Mouse (Mus musculus) midbrain, postnatal 0 days (tissue): ENCODE data around the gene Psma6. TPM values are rescaled to one million over a fixed set of nuclear protein-coding genes. Genes with fewer than 3 reads are reported as not detected.
"Not testable (repeated sequence)": the region's sequence is repeated elsewhere in the genome, so short reads cannot be mapped to it uniquely, and the experiment has no call there.

ENCODE experiments used
- ATAC-seq: fragments of 200-750 bp; cut with Nextera tagmentation; 2 replicates; pipeline ENCODE4 v1.8.0; 2017; ENCODE audit warnings: moderate number of reproducible peaks, mild to moderate bottlenecking, moderate TSS enrichment, moderate library complexity; ENCODE audit not compliant: low FRiP score
- DNase-seq: peaks from one replicate; pipeline ENCODE4 v3.0.0-alpha.2; 2015; ENCODE audit warnings: low spot score
- H3K27ac ChIP-seq: fragments of 300-500 bp; sonication (generic); 2 replicates; pipeline ENCODE4 v1.5.1; 2014; ENCODE audit warnings: low read depth, mild to moderate bottlenecking, low read length, mixed read lengths
- H3K27me3 ChIP-seq: fragments of 300-500 bp; sonication (generic); 2 replicates; pipeline ENCODE4 v1.6.1; 2014; ENCODE audit warnings: low read length, control low read depth, mixed read lengths; ENCODE audit not compliant: insufficient read depth
- H3K36me3 ChIP-seq: fragments of 300-500 bp; sonication (generic); 2 replicates; pipeline ENCODE4 v1.6.1; 2014; ENCODE audit warnings: low read length, control low read depth, mixed read lengths; ENCODE audit not compliant: insufficient read depth
- H3K4me1 ChIP-seq: fragments of 300-500 bp; sonication (generic); 2 replicates; pipeline ENCODE4 v1.6.1; 2014; ENCODE audit warnings: mild to moderate bottlenecking, control low read depth, antibody characterized with exemption, low read length, mixed read lengths; ENCODE audit not compliant: insufficient read depth
- H3K4me2 ChIP-seq: fragments of 300-500 bp; sonication (generic); 2 replicates; pipeline ENCODE4 v1.6.1; 2014; ENCODE audit warnings: low read depth, mild to moderate bottlenecking, low read length, mixed read lengths; ENCODE audit not compliant: poor library complexity, severe bottlenecking
- H3K4me3 ChIP-seq: fragments of 300-500 bp; sonication (generic); 2 replicates; pipeline ENCODE4 v1.5.1; 2014; ENCODE audit warnings: low read depth, mild to moderate bottlenecking, low read length, moderate library complexity
- H3K9ac ChIP-seq: fragments of 300-500 bp; sonication (generic); replicated peaks from 2 replicates; pipeline ENCODE4 v1.6.1; 2014; ENCODE audit warnings: mild to moderate bottlenecking, low read length, moderate library complexity, mixed read lengths; ENCODE audit not compliant: poor library complexity, severe bottlenecking
- H3K9me3 ChIP-seq: fragments of 300-500 bp; sonication (generic); 2 replicates; pipeline ENCODE4 v1.6.1; 2016; ENCODE audit warnings: low read length, control low read depth
- CTCF ChIP-seq: IDR thresholded peaks from 2 replicates; pipeline ENCODE4 v1.5.1; 2016; ENCODE audit warnings: antibody characterized with exemption, mild to moderate bottlenecking
- WGBS: fragments of 180-500 bp; shearing (Covaris S2); extraction: QIAGEN DNeasy Blood & Tissue Kit; methylation state at CpG from one replicate; pipeline ENCODE4 v1.1.7; 2014; 5-methylcytosine and 5-hydroxymethylcytosine counted together
- polyA plus RNA-seq: library from polyadenylated mRNA; unstranded; fragments of >200 nt; fragmentation: Nextera tagmentation; extraction: Ambion mirVana; gene quantifications from 2 replicates; pipeline ENCODE4 v1.2.1, GENCODE M21; 2015
- total RNA-seq: library from RNA; depleted of rRNA; stranded (reverse); fragments of >200 nt; gene quantifications from 2 replicates; pipeline ENCODE4 v1.2.3, GENCODE M21; 2014

Gene Psma6
- total and polyA plus RNA-seq, 2 experiments from 2014 or later: 91.1 to 422 TPM

DNA sequence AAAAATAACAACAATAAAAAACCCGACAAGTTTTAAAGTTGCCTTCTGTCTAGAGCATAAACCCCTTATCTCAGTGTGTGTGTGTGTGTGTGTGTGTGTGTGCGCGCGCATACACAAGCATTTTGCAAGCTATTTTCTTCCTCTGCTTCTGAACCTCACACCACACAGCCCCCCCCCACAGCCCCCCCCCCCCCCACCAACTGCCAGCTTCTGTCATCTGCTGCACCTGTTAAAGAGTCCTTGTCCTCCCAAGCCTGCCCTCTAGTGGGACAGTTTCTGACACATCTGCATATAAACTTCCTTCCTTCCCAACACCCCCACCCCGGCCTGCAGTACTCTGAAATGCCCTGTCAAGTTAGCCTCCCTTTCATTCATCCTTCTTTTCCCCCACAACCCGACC lies 4.5 kb downstream of the Psma6 start:
- H3K4me3 ChIP-seq: no peak overlapping the region
- H3K9ac ChIP-seq: no peak overlapping the region
- H3K27ac ChIP-seq: no peak overlapping the region
- H3K4me1 ChIP-seq: no peaks in the 10 kb centered on the region
- no peaks in the 10 kb centered on the region for H3K27me3 ChIP-seq
- no peaks in the 10 kb centered on the region for H3K9me3 ChIP-seq
- DNase-seq: peak; percentile 62
- 63% methylated on average over 6 of the region's 6 CpGs for WGBS
- peak; percentile 61 for TF ChIP-seq CTCF
- H3K36me3 ChIP-seq: no peaks in the 10 kb centered on the region
- no peak overlapping the region for H3K4me2 ChIP-seq
- peak; percentile 27; the same call in 1 of the 2 replicates for ATAC-seq

DNA sequence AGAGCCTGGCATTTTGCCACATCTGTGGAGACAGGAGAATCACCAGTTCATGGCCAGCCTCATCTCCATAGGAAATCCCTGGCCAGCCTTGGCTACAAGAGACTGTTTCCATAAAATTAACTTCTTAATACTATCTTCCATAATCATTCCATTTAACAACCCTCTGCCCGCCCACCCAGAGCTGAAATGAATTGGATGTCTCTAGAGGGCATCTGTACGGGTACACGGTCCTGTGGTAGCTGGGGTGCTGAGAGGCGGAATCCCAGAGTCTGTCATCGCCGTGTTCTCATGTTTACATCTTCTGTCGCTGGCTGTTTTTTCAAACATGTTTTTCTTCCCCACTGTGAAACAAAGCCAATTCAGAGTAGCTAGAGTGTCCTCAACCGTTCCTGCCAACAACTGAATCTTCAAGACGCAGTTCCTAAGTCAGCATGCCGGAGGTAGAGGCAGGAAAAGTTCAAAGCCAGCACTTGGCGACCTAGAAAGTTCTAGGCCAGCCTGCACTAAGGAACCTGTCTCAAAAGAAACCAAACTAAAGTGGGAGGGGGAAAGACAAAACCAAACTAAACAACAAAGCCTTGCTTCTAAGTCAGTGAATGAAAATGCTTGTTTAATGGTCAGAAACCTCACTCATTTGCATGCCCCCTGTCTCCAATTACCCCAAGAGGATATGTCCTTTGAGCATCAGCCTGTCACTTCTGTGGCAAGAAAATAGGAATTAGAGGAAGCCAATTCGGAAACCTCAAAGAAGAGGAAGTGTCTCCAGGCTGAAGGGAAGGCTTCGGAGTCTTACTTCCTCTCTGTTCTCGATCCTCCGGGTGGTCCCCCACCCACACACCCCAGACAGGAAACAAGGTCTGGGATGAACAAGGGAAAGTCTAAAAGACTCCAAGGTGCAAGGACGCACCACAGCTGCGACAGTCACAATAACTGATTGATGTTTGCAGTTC lies 5.4 kb downstream of the Psma6 start:
- H3K27ac ChIP-seq: no peak overlapping the region
- WGBS: 82% methylated on average over 17 of the region's 17 CpGs
- H3K4me2 ChIP-seq: no peak overlapping the region
- no peaks in the 10 kb centered on the region for H3K27me3 ChIP-seq
- no peaks in the 10 kb centered on the region for H3K36me3 ChIP-seq
- TF ChIP-seq CTCF: no peak
- DNase-seq (no peak), ATAC-seq (no peak)
- no peak overlapping the region for H3K4me3 ChIP-seq
- H3K4me1 ChIP-seq: no peaks in the 10 kb centered on the region
- no peaks in the 10 kb centered on the region for H3K9me3 ChIP-seq
- no peak overlapping the region for H3K9ac ChIP-seq

DNA sequence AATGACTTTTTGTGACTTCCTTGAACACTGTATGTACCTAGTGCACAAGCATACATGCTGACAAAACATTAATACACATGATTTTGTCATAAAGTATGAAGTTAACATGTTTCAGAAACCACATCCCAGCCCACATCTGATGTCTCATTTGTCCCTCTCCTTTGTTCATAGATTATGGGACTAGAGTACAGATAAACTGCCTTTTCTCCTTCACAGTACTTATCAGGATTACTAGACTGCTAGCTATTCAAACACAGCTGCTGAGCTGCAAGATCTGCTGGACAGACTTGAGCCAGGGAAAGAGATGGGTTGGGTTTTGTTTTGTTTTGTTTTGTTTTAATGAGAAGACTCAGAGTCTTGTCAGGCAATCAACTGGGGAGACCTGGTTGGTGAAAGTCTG lies 8.1 kb downstream of the Psma6 start:
- no peaks in the 10 kb centered on the region for H3K4me1 ChIP-seq
- no peak overlapping the region for H3K4me3 ChIP-seq
- H3K36me3 ChIP-seq: no peaks in the 10 kb centered on the region
- no peak for TF ChIP-seq CTCF
- H3K27me3 ChIP-seq: no peaks in the 10 kb centered on the region
- H3K27ac ChIP-seq: no peak overlapping the region
- no peak overlapping the region for H3K4me2 ChIP-seq
- no peak for DNase-seq
- no peak for ATAC-seq
- H3K9ac ChIP-seq: no peak overlapping the region
- H3K9me3 ChIP-seq: no peaks in the 10 kb centered on the region

DNA sequence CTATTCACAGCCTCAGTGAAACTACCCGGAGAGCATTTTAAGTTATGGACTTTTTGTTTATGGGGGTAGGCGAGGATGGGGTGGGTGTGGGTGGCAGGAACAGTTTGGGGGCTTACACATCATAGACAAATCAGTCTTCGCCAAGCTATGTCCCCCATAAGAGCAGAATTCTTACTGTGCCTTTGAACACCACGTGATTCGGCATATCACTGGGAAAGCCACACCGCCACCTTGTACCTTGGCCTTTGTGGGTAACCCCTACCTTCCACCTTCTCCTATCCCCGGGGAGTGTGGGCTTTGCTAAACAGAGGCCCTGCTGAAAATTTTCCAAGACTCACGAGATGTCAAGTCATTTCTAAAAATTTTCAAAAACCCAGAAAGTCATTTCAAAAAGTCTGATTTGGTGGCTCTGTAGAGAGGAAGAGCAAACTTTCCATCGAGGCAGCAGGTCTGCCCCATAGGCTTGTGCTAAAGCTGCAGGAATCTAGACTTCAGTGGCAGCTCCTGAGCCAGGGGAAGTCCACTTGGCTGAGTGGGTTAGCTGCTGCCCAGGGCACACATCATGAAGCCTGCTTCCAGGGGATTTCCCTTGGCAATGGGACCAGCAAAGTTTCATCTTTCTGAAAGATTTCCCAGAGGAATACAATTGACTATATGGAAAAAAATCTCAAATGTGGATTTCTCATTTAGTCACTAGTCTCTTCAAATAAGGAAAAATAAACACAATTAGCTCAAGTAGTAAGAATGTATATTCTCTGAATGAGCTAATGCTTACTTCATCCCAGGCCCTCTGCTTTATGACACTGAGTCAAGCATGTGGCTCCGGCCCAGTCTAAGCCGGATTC lies 8.9 kb downstream of the Psma6 start:
- Histone ChIP-seq H3K4me1 (peaks cover 2% of the 10 kb centered on the region; the same call in 1 of the 2 replicates), H3K4me2 (no peak overlapping the region), H3K9ac (no peak overlapping the region), H3K9me3 (no peaks in the 10 kb centered on the region), H3K4me3 (no peak overlapping the region), H3K36me3 (no peaks in the 10 kb centered on the region), H3K27me3 (no peaks in the 10 kb centered on the region), H3K27ac (no peak overlapping the region)
- no peak for ATAC-seq
- WGBS: 83% methylated on average over 11 of the region's 11 CpGs
- no peak for TF ChIP-seq CTCF
- DNase-seq: no peak

DNA sequence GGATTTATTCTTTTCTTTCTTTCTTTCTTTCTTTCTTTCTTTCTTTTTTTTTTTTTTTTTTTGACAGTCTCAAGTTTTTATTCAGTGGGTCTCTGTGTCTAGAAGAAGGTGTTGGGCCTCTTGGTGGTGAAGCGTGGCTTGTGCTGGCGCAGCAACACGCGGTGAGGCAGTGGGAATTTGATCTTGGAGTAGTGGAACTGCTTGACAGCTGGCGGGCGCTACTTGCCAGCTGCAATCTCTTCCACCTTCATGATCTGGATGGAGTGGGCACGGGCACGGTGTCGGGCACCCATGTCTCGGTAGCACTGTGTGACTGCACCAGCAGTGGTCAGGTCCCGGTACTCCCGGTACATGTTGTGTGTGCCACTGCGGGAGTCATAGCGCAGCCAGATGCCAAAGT lies 11.6 kb downstream of the Psma6 start:
- not testable (repeated sequence) for H3K4me3 ChIP-seq, ATAC-seq, H3K9ac ChIP-seq, H3K9me3 ChIP-seq, H3K27me3 ChIP-seq, H3K27ac ChIP-seq, H3K36me3 ChIP-seq, H3K4me2 ChIP-seq, DNase-seq
- WGBS: 91% methylated on average over 14 of the region's 14 CpGs
- H3K4me1 ChIP-seq: peaks cover 11% of the 10 kb centered on the region; the same call in 1 of the 2 replicates

DNA sequence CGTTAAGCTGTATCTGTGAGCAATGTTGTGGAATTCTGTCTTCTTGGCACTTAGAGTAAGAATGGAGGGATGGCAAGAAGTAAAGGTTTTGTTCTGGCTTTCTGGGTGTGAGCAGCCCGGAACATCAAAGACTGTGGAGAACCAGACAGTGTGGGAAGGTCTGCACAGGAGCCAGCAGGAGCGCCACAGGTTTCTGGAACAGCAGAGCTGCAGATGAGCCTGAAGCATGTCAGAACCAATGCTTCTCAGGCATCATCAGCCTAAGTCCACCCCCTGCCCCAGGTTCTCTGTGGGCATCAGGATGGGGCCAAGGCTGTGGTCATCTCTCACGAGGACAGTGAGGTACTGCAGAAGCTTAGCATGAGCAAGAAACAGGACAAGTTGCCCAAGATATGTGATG lies 12.5 kb downstream of the Psma6 start:
- H3K4me3 ChIP-seq: no peak overlapping the region
- no peak overlapping the region for H3K27ac ChIP-seq
- no peak for DNase-seq
- WGBS: 94% methylated on average over 4 of the region's 4 CpGs
- H3K27me3 ChIP-seq: no peaks in the 10 kb centered on the region
- H3K9ac ChIP-seq: no peak overlapping the region
- no peaks in the 10 kb centered on the region for H3K9me3 ChIP-seq
- H3K36me3 ChIP-seq: no peaks in the 10 kb centered on the region
- TF ChIP-seq CTCF: no peak
- H3K4me1 ChIP-seq: peaks cover 11% of the 10 kb centered on the region; the same call in 1 of the 2 replicates
- no peak overlapping the region for H3K4me2 ChIP-seq
- ATAC-seq: no peak
